Mouse (Mus musculus): Measurements from ENCODE around the gene Fbxw8. TPM values are rescaled to one million over a fixed set of nuclear protein-coding genes. Genes with fewer than 3 reads are reported as not detected.

Fbxw8 gene
- total and polyA plus RNA-seq, 2 experiments from 2014 or later, result 16.5 to 49.7 TPM

GRCm38 (mm10) chr5:118067572-118067971 lies 87.7 kb downstream of the Fbxw8 start:
- no peaks in the 10 kb centered on the region for H3K9me3 ChIP-seq (replicated peaks; ENCODE audit: control insufficient read depth, low read length)
- no peak for ATAC-seq (ENCODE audit: insufficient read depth, low read depth)
- no peak for DNase-seq (ENCODE audit: low spot score)
- no peak overlapping the region for H3K4me3 ChIP-seq (ENCODE audit: low read depth, low read length)
- peak overlapping the region; percentile 19; the same call in 1 of the 2 replicates for H3K27ac ChIP-seq (ENCODE audit: low read depth)
- H3K4me2 ChIP-seq (ENCODE audit: low read depth, low read length), result no peak overlapping the region
- H3K9ac ChIP-seq (replicated peaks; ENCODE audit: low read depth, low read length), result no peak overlapping the region
- no peaks in the 10 kb centered on the region for H3K27me3 ChIP-seq (ENCODE audit: control insufficient read depth, insufficient read depth, low read length)
- peaks cover 14% of the 10 kb centered on the region; the same call in 1 of the 2 replicates for H3K4me1 ChIP-seq (ENCODE audit: control insufficient read depth, insufficient read depth)
- H3K36me3 ChIP-seq (replicated peaks; ENCODE audit: control insufficient read depth, insufficient read depth, low read length), result peaks cover 15% of the 10 kb centered on the region
- TF ChIP-seq CTCF (IDR thresholded peaks at IDR 0.05; ENCODE audit: low read depth), result no peak
- TF ChIP-seq EP300 (IDR thresholded peaks at IDR 0.05; ENCODE audit: low read depth), result no peak
- WGBS, result 57% methylated on average over 4 of the region's 4 CpGs

- no peak overlapping the region for H3K9ac ChIP-seq (replicated peaks; ENCODE audit: low read depth, low read length)
- H3K4me3 ChIP-seq (ENCODE audit: low read depth, low read length), result no peak overlapping the region
- TF ChIP-seq CTCF (IDR thresholded peaks at IDR 0.05; ENCODE audit: low read depth) (peak; percentile 71), EP300 (IDR thresholded peaks at IDR 0.05; ENCODE audit: low read depth) (no peak)
- no peak overlapping the region for H3K4me2 ChIP-seq (ENCODE audit: low read depth, low read length)
- 66% methylated on average over 5 of the region's 5 CpGs for WGBS
- H3K27ac ChIP-seq (ENCODE audit: low read depth), result no peak overlapping the region
- peaks cover 14% of the 10 kb centered on the region; the same call in 1 of the 2 replicates for H3K4me1 ChIP-seq (ENCODE audit: control insufficient read depth, insufficient read depth)
- DNase-seq (ENCODE audit: low spot score) (no peak), ATAC-seq (ENCODE audit: insufficient read depth, low read depth) (no peak)
- peaks cover 9% of the 10 kb centered on the region for H3K36me3 ChIP-seq (replicated peaks; ENCODE audit: control insufficient read depth, insufficient read depth, low read length)
- H3K27me3 ChIP-seq (ENCODE audit: control insufficient read depth, insufficient read depth, low read length), result no peaks in the 10 kb centered on the region
- H3K9me3 ChIP-seq (replicated peaks; ENCODE audit: control insufficient read depth, low read length), result no peaks in the 10 kb centered on the region
Observed at GRCm38 (mm10) chr5:118066828-118067227, 88.4 kb downstream of the Fbxw8 start.

- H3K27me3 ChIP-seq (ENCODE audit: control insufficient read depth, insufficient read depth, low read length), result no peaks in the 10 kb centered on the region
- TF ChIP-seq EP300 (IDR thresholded peaks at IDR 0.05; ENCODE audit: low read depth) (no peak), CTCF (IDR thresholded peaks at IDR 0.05; ENCODE audit: low read depth) (no peak)
- no peak overlapping the region for H3K4me3 ChIP-seq (ENCODE audit: low read depth, low read length)
- peaks cover 14% of the 10 kb centered on the region; the same call in 1 of the 2 replicates for H3K4me1 ChIP-seq (ENCODE audit: control insufficient read depth, insufficient read depth)
- H3K9ac ChIP-seq (replicated peaks; ENCODE audit: low read depth, low read length), result 0 out of 2 replicates have a peak overlapping the region, but pooled peaks have one; percentile 24
- 73% methylated on average over 19 of the region's 19 CpGs for WGBS
- no peak overlapping the region for H3K4me2 ChIP-seq (ENCODE audit: low read depth, low read length)
- ATAC-seq (ENCODE audit: insufficient read depth, low read depth) (0 out of 2 replicates have a peak, but pooled peaks have one; percentile 16), DNase-seq (ENCODE audit: low spot score) (no peak)
- peak overlapping the region; percentile 58 for H3K27ac ChIP-seq (ENCODE audit: low read depth)
- no peaks in the 10 kb centered on the region for H3K9me3 ChIP-seq (replicated peaks; ENCODE audit: control insufficient read depth, low read length)
- peaks cover 9% of the 10 kb centered on the region for H3K36me3 ChIP-seq (replicated peaks; ENCODE audit: control insufficient read depth, insufficient read depth, low read length)
Observed at GRCm38 (mm10) chr5:118065516-118066255, 89.6 kb downstream of the Fbxw8 start.

GRCm38 (mm10) chr5:118064284-118064901 lies 90.9 kb downstream of the Fbxw8 start:
- DNase-seq (ENCODE audit: low spot score), result no peak
- TF ChIP-seq CTCF (IDR thresholded peaks at IDR 0.05; ENCODE audit: low read depth) (no peak), EP300 (IDR thresholded peaks at IDR 0.05; ENCODE audit: low read depth) (no peak)
- H3K9me3 ChIP-seq (replicated peaks; ENCODE audit: control insufficient read depth, low read length), result no peaks in the 10 kb centered on the region
- peaks cover 9% of the 10 kb centered on the region for H3K36me3 ChIP-seq (replicated peaks; ENCODE audit: control insufficient read depth, insufficient read depth, low read length)
- no peak for ATAC-seq (ENCODE audit: insufficient read depth, low read depth)
- H3K27ac ChIP-seq (ENCODE audit: low read depth), result no peak overlapping the region
- no peaks in the 10 kb centered on the region for H3K27me3 ChIP-seq (ENCODE audit: control insufficient read depth, insufficient read depth, low read length)
- 80% methylated on average over 10 of the region's 10 CpGs for WGBS
- H3K9ac ChIP-seq (replicated peaks; ENCODE audit: low read depth, low read length), result no peak overlapping the region
- H3K4me1 ChIP-seq (ENCODE audit: control insufficient read depth, insufficient read depth), result peaks cover 14% of the 10 kb centered on the region; the same call in 1 of the 2 replicates
- H3K4me3 ChIP-seq (ENCODE audit: low read depth, low read length), result no peak overlapping the region
- no peak overlapping the region for H3K4me2 ChIP-seq (ENCODE audit: low read depth, low read length)

- H3K27ac ChIP-seq (ENCODE audit: low read depth), result no peak overlapping the region
- no peak for TF ChIP-seq CTCF (IDR thresholded peaks at IDR 0.05; ENCODE audit: low read depth)
- no peak for TF ChIP-seq EP300 (IDR thresholded peaks at IDR 0.05; ENCODE audit: low read depth)
- no peak overlapping the region for H3K4me3 ChIP-seq (ENCODE audit: low read depth, low read length)
- no peaks in the 10 kb centered on the region for H3K27me3 ChIP-seq (ENCODE audit: control insufficient read depth, insufficient read depth, low read length)
- ATAC-seq (ENCODE audit: insufficient read depth, low read depth) (no peak), DNase-seq (ENCODE audit: low spot score) (no peak)
- no peaks in the 10 kb centered on the region for H3K9me3 ChIP-seq (replicated peaks; ENCODE audit: control insufficient read depth, low read length)
- H3K36me3 ChIP-seq (replicated peaks; ENCODE audit: control insufficient read depth, insufficient read depth, low read length), result peaks cover 9% of the 10 kb centered on the region
- no peak overlapping the region for H3K9ac ChIP-seq (replicated peaks; ENCODE audit: low read depth, low read length)
- no peak overlapping the region for H3K4me2 ChIP-seq (ENCODE audit: low read depth, low read length)
- WGBS, result 77% methylated on average over 8 of the region's 8 CpGs
- peaks cover 22% of the 10 kb centered on the region for H3K4me1 ChIP-seq (ENCODE audit: control insufficient read depth, insufficient read depth)
Observed at GRCm38 (mm10) chr5:118063181-118063621, 92.1 kb downstream of the Fbxw8 start.

Data from heart, postnatal 0 days (tissue).